ENCODE assay signal across 9 mouse cellular contexts in the genomic region with DNA sequence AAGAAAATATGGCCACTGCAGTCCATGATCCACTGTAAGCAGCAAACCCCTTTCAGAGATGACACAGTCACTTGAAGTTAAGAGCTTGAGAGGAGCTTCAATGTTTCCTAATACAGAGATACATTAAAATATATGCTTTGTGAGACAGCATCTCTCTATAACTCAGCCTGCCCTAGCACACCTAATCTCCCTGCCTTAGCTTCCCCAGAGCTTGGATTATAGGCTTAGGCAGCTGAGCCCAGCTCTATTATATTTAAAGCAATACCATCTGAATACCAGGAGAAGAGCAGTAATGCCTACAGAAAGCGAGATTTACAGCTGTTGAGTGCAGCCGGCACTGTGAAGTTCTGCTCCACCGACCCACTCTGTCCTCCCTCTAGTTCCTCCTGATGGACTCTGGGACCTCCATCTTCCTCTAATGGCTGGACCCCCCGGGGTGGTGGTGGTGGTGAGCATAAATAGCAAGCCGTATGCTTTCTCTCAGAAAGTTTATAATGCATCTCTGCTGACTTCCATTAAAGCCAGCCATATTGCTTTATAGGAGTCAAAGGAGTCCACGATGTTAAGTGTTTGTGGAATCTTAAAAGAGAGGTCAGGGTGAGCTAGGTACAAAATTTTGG. TPM values are rescaled to one million over a fixed set of nuclear protein-coding genes. Genes with fewer than 3 reads are reported as not detected.
A peak's percentile ranks its signal among the peaks of the same experiment; 100 is the strongest.
DNase-seq lines count a peak whose midpoint lies in the region; ATAC-seq and TF ChIP-seq lines count a peak whose summit lies in the region.
"Had no signal": no experiment of that assay in that cellular context is flagged by ENCODE, and none has a peak within 500 bp of the region (broad histone marks: within the 10 kb centered on the region; RNA-seq: fewer than 3 reads in every experiment).

No protein-coding gene starts in this region.

- no peaks in the 10 kb centered on the region for H3K36me3 ChIP-seq in forebrain, postnatal 0 days (ENCODE audit: insufficient read depth)
- no peaks in the 10 kb centered on the region for H3K36me3 ChIP-seq in forebrain, embryonic 15.5 days
- H3K36me3 ChIP-seq in midbrain, embryonic 10.5 days: peaks cover 5% of the 10 kb centered on the region; the same call in 1 of the 2 replicates
- H3K36me3 ChIP-seq in midbrain, embryonic 15.5 days (replicated peaks): no peaks in the 10 kb centered on the region
- no peaks in the 10 kb centered on the region for H3K36me3 ChIP-seq in limb, embryonic 13.5 days
- H3K36me3 ChIP-seq in stomach, embryonic 15.5 days: no peaks in the 10 kb centered on the region

- no peak overlapping the region; the same call in 1 of the 2 replicates for H3K4me2 ChIP-seq in forebrain, postnatal 0 days (ENCODE audit: low read depth)
- no peak overlapping the region; the same call in 1 of the 2 replicates for H3K4me2 ChIP-seq in forebrain, embryonic 15.5 days (replicated peaks)
- H3K4me2 ChIP-seq in midbrain, embryonic 15.5 days: no peak overlapping the region; the same call in 1 of the 2 replicates
- peak overlapping the region; percentile 85 for H3K4me2 ChIP-seq in limb, embryonic 13.5 days (replicated peaks)
- H3K4me2 ChIP-seq in stomach, embryonic 15.5 days: 0 out of 2 replicates have a peak overlapping the region, but pooled peaks have one; percentile 84

- TF ChIP-seq CTCF in forebrain, postnatal 0 days (IDR thresholded peaks at IDR 0.05; ENCODE audit: low read depth): no peak

- ATAC-seq in forebrain, postnatal 0 days: no peak
- no peak for ATAC-seq in forebrain, embryonic 15.5 days (replicated peaks)
- ATAC-seq in midbrain, embryonic 15.5 days (replicated peaks): no peak
- no peak for ATAC-seq in limb, embryonic 13.5 days (ENCODE audit: low FRiP score, low read depth)
- ATAC-seq in stomach, embryonic 15.5 days (ENCODE audit: insufficient read depth, low FRiP score, low read depth): no peak

- no peak overlapping the region for H3K9ac ChIP-seq in forebrain, postnatal 0 days
- H3K9ac ChIP-seq in forebrain, embryonic 15.5 days (replicated peaks): no peak overlapping the region; the same call in 1 of the 2 replicates
- no peak overlapping the region for H3K9ac ChIP-seq in midbrain, embryonic 15.5 days
- H3K9ac ChIP-seq in limb, embryonic 13.5 days: no peak overlapping the region
- H3K9ac ChIP-seq in stomach, embryonic 15.5 days: no peak overlapping the region

- no peaks in the 10 kb centered on the region for H3K9me3 ChIP-seq in forebrain, postnatal 0 days (ENCODE audit: low read length)
- H3K9me3 ChIP-seq in forebrain, embryonic 15.5 days: no peaks in the 10 kb centered on the region
- no peaks in the 10 kb centered on the region for H3K9me3 ChIP-seq in midbrain, embryonic 10.5 days (replicated peaks)
- H3K9me3 ChIP-seq in midbrain, embryonic 15.5 days: no peaks in the 10 kb centered on the region
- no peaks in the 10 kb centered on the region for H3K9me3 ChIP-seq in limb, embryonic 13.5 days
- no peaks in the 10 kb centered on the region for H3K9me3 ChIP-seq in stomach, embryonic 15.5 days

- no peaks in the 10 kb centered on the region for H3K27me3 ChIP-seq in forebrain, postnatal 0 days (ENCODE audit: insufficient read depth, low read length)
- no peaks in the 10 kb centered on the region for H3K27me3 ChIP-seq in forebrain, embryonic 15.5 days
- H3K27me3 ChIP-seq in midbrain, embryonic 10.5 days (ENCODE audit: low read depth, poor library complexity, severe bottlenecking): no peaks in the 10 kb centered on the region; the same call in 1 of the 2 replicates
- H3K27me3 ChIP-seq in midbrain, embryonic 15.5 days (replicated peaks): no peaks in the 10 kb centered on the region
- no peaks in the 10 kb centered on the region for H3K27me3 ChIP-seq in limb, embryonic 13.5 days
- no peaks in the 10 kb centered on the region for H3K27me3 ChIP-seq in stomach, embryonic 15.5 days (replicated peaks)

- DNase-seq in forebrain, postnatal 0 days: no peak
- no peak for DNase-seq in midbrain, embryonic 10.5 days (ENCODE audit: low spot score)
- DNase-seq in adrenal gland, postnatal 10 days: no peak
- DNase-seq in right cerebral cortex, adult 18-20 months: no peak
- DNase-seq: gastrocnemius, postnatal 14 days had no signal

- H3K27ac ChIP-seq in forebrain, postnatal 0 days (ENCODE audit: low read depth, low read length): peak overlapping the region; percentile 94; the same call in 1 of the 2 replicates
- H3K27ac ChIP-seq in forebrain, embryonic 15.5 days (replicated peaks): no peak overlapping the region
- peak overlapping the region; percentile 100 for H3K27ac ChIP-seq in midbrain, embryonic 10.5 days (replicated peaks)
- H3K27ac ChIP-seq in midbrain, embryonic 15.5 days: no peak overlapping the region
- no peak overlapping the region for H3K27ac ChIP-seq in limb, embryonic 13.5 days
- H3K27ac ChIP-seq in stomach, embryonic 15.5 days: peak overlapping the region; percentile 96; the same call in 1 of the 2 replicates

- peaks cover 2% of the 10 kb centered on the region; the same call in 1 of the 2 replicates for H3K4me1 ChIP-seq in forebrain, postnatal 0 days (ENCODE audit: insufficient read depth)
- peaks cover 27% of the 10 kb centered on the region for H3K4me1 ChIP-seq in forebrain, embryonic 15.5 days
- H3K4me1 ChIP-seq in midbrain, embryonic 10.5 days: peaks cover 49% of the 10 kb centered on the region
- H3K4me1 ChIP-seq in midbrain, embryonic 15.5 days: peaks cover 29% of the 10 kb centered on the region
- H3K4me1 ChIP-seq in limb, embryonic 13.5 days: peaks cover 45% of the 10 kb centered on the region
- H3K4me1 ChIP-seq in stomach, embryonic 15.5 days: peaks cover 13% of the 10 kb centered on the region

- no peak overlapping the region for H3K4me3 ChIP-seq in forebrain, postnatal 0 days (ENCODE audit: low read depth, low read length)
- no peak overlapping the region for H3K4me3 ChIP-seq in forebrain, embryonic 15.5 days
- peak overlapping the region; percentile 92; the same call in 1 of the 2 replicates for H3K4me3 ChIP-seq in midbrain, embryonic 10.5 days
- no peak overlapping the region for H3K4me3 ChIP-seq in midbrain, embryonic 15.5 days
- H3K4me3 ChIP-seq in limb, embryonic 13.5 days: peak overlapping the region; percentile 88; the same call in 1 of the 2 replicates
- 0 out of 2 replicates have a peak overlapping the region, but pooled peaks have one; percentile 64 for H3K4me3 ChIP-seq in stomach, embryonic 15.5 days (replicated peaks)

- WGBS in forebrain, postnatal 0 days: 77% methylated on average over 6 of the region's 6 CpGs
- WGBS in forebrain, embryonic 15.5 days: 81% methylated on average over 6 of the region's 6 CpGs
- 68% methylated on average over 6 of the region's 6 CpGs for WGBS in midbrain, embryonic 10.5 days
- 54% methylated on average over 6 of the region's 6 CpGs for WGBS in midbrain, embryonic 15.5 days
- 54% methylated on average over 6 of the region's 6 CpGs for WGBS in limb, embryonic 13.5 days
- WGBS in stomach, embryonic 15.5 days: 75% methylated on average over 6 of the region's 6 CpGs

RNA-seq across cellular contexts. Expression of a gene that starts 1.2 kb away (rescaled TPM):
- 121 and 157 TPM in 2 replicates for total RNA-seq in forebrain, postnatal 0 days (2014; rRNA removed)
- 69.5 and 94.2 TPM in 2 replicates for polyA plus RNA-seq in forebrain, postnatal 0 days (2015; fragmentation: Nextera tagmentation; extraction: Ambion mirVana)
- polyA plus RNA-seq in forebrain, embryonic 15.5 days (2015; fragmentation: Nextera tagmentation; extraction: Ambion mirVana): 137 and 138 TPM in 2 replicates
- polyA plus RNA-seq in midbrain, embryonic 10.5 days (2016; fragmentation: Nextera tagmentation; extraction: Ambion mirVana): 138 and 156 TPM in 2 replicates
- 155 and 169 TPM in 2 replicates for polyA plus RNA-seq in midbrain, embryonic 15.5 days (2015; fragmentation: Nextera tagmentation; extraction: Ambion mirVana)
- polyA plus RNA-seq in limb, embryonic 13.5 days (2015; fragmentation: Nextera tagmentation; extraction: Ambion mirVana): 90.0 and 91.1 TPM in 2 replicates
- 48.8 and 51.1 TPM in 2 replicates for polyA plus RNA-seq in stomach, embryonic 15.5 days (2015; fragmentation: Nextera tagmentation; extraction: Ambion mirVana)
- total RNA-seq in adrenal gland, postnatal 10 days (2021): 10 to 100 TPM; 34.6 to 35.1 TPM

RNA-seq across cellular contexts. Expression of a gene that starts 30.3 kb away (rescaled TPM):
- total RNA-seq in forebrain, postnatal 0 days (2014; rRNA removed): 33.4 and 37.3 TPM in 2 replicates
- polyA plus RNA-seq in forebrain, postnatal 0 days (2015; fragmentation: Nextera tagmentation; extraction: Ambion mirVana): 31.4 and 39.8 TPM in 2 replicates
- 40.6 and 40.7 TPM in 2 replicates for polyA plus RNA-seq in forebrain, embryonic 15.5 days (2015; fragmentation: Nextera tagmentation; extraction: Ambion mirVana)
- 49.4 and 52.3 TPM in 2 replicates for polyA plus RNA-seq in midbrain, embryonic 10.5 days (2016; fragmentation: Nextera tagmentation; extraction: Ambion mirVana)
- 45.9 and 46.4 TPM in 2 replicates for polyA plus RNA-seq in midbrain, embryonic 15.5 days (2015; fragmentation: Nextera tagmentation; extraction: Ambion mirVana)
- 46.5 and 50.2 TPM in 2 replicates for polyA plus RNA-seq in limb, embryonic 13.5 days (2015; fragmentation: Nextera tagmentation; extraction: Ambion mirVana)
- 38.8 and 39.3 TPM in 2 replicates for polyA plus RNA-seq in stomach, embryonic 15.5 days (2015; fragmentation: Nextera tagmentation; extraction: Ambion mirVana)
- 10 to 100 TPM; 26.1 to 27.1 TPM for total RNA-seq in adrenal gland, postnatal 10 days (2021)

Comparison
In these comparisons a context has a peak if more than half of its experiments do, and no peak if none do; other contexts are left out.
1. H3K27ac ChIP-seq: peak in forebrain, postnatal 0 days (single experiment), midbrain, embryonic 10.5 days (single experiment) and stomach, embryonic 15.5 days (single experiment); none in forebrain, embryonic 15.5 days (single experiment), midbrain, embryonic 15.5 days (single experiment) and limb, embryonic 13.5 days (single experiment).
2. H3K4me3 ChIP-seq: peak in midbrain, embryonic 10.5 days (single experiment), limb, embryonic 13.5 days (single experiment) and stomach, embryonic 15.5 days (single experiment); none in forebrain, postnatal 0 days (single experiment), forebrain, embryonic 15.5 days (single experiment) and midbrain, embryonic 15.5 days (single experiment).
3. H3K4me2 ChIP-seq: peak in limb, embryonic 13.5 days (single experiment) and stomach, embryonic 15.5 days (single experiment); none in forebrain, postnatal 0 days (single experiment), forebrain, embryonic 15.5 days (single experiment) and midbrain, embryonic 15.5 days (single experiment).